Mouse (Mus musculus) adrenal gland (tissue): ENCODE data around the gene Ostc.

ENCODE experiments used
- intact Hi-C: fragments of 180-260 bp; cut with DNase I; formaldehyde crosslinking; loops from one replicate; pipeline ENCODE4 v1.15.1; 2025

The Ostc gene

GRCm38 (mm10) chr3:130714775-130715568 lies 5.7 kb upstream of the Ostc start:
- intact Hi-C loops, result loop anchor here (5.0 to 10.0 kb wide), 2 partner anchors 80 to 522 kb away; no protein-coding TSS in a partner anchor

- intact Hi-C loops, result loop anchor here (10.0 kb wide), 1 partner anchor 82 kb away; no protein-coding TSS in a partner anchor
Observed at GRCm38 (mm10) chr3:130712891-130713290, 3.6 kb upstream of the Ostc start.

GRCm38 (mm10) chr3:130710103-130710502 lies 859 bp upstream of the Ostc start:
- intact Hi-C loops, result loop anchor here (10.0 kb wide), 1 partner anchor 85 kb away; no protein-coding TSS in a partner anchor

- intact Hi-C loops, result no loop called here
Observed at GRCm38 (mm10) chr3:130708529-130708928, 715 bp downstream of the Ostc start.

- intact Hi-C loops, result no loop called here
Observed at GRCm38 (mm10) chr3:130702289-130702688, 7.0 kb downstream of the Ostc start.

GRCm38 (mm10) chr3:130697622-130698021 lies 11.6 kb downstream of the Ostc start:
- intact Hi-C loops, result no loop called here

GRCm38 (mm10) chr3:130694705-130695104 lies 14.5 kb downstream of the Ostc start:
- intact Hi-C loops, result loop anchor here (2.0 kb wide), 1 partner anchor 598 kb away; no protein-coding TSS in a partner anchor

- intact Hi-C loops, result loop anchor here (2.0 kb wide), 1 partner anchor 597 kb away; no protein-coding TSS in a partner anchor
Observed at GRCm38 (mm10) chr3:130694041-130694593, 15.1 kb downstream of the Ostc start.

- intact Hi-C loops, result no loop called here
Observed at GRCm38 (mm10) chr3:130691596-130692170, 17.6 kb downstream of the Ostc start.

GRCm38 (mm10) chr3:130690834-130691595 lies 18.2 kb downstream of the Ostc start:
- intact Hi-C loops, result no loop called here

GRCm38 (mm10) chr3:130689630-130690029 lies 19.6 kb downstream of the Ostc start:
- intact Hi-C loops, result loop anchor here (1.0 to 2.0 kb wide), 2 partner anchors 82 to 597 kb away; no protein-coding TSS in a partner anchor

GRCm38 (mm10) chr3:130687051-130687450 lies 22.2 kb downstream of the Ostc start:
- intact Hi-C loops, result no loop called here

- intact Hi-C loops, result no loop called here
Observed at GRCm38 (mm10) chr3:130685014-130685366, 24.3 kb downstream of the Ostc start.

GRCm38 (mm10) chr3:130684276-130685013 lies 24.8 kb downstream of the Ostc start:
- intact Hi-C loops, result no loop called here

GRCm38 (mm10) chr3:130683836-130684235 lies 25.4 kb downstream of the Ostc start:
- intact Hi-C loops, result no loop called here

GRCm38 (mm10) chr3:130682183-130682582 lies 27.1 kb downstream of the Ostc start:
- intact Hi-C loops, result no loop called here

- intact Hi-C loops, result no loop called here
Observed at GRCm38 (mm10) chr3:130681226-130681625, 28.0 kb downstream of the Ostc start.

GRCm38 (mm10) chr3:130677671-130678460 lies 31.4 kb downstream of the Ostc start:
- intact Hi-C loops, result no loop called here

GRCm38 (mm10) chr3:130671291-130671690 lies 38.0 kb downstream of the Ostc start:
- intact Hi-C loops, result no loop called here

- intact Hi-C loops, result no loop called here
Observed at GRCm38 (mm10) chr3:130662496-130662895, 46.7 kb downstream of the Ostc start.
